Mouse (Mus musculus) kidney, postnatal 0 days (tissue): ENCODE data around the gene Jph2. TPM values are rescaled to one million over a fixed set of nuclear protein-coding genes. Genes with fewer than 3 reads are reported as not detected.

ENCODE experiments used
- ATAC-seq: fragments of 200-750 bp; cut with Nextera tagmentation; replicated peaks from 2 replicates; pipeline ENCODE4 v1.8.0; 2017; ENCODE audit warnings: low read depth, moderate number of reproducible peaks, moderate TSS enrichment, moderate library complexity; ENCODE audit not compliant: low FRiP score
- DNase-seq: peaks from one replicate; pipeline ENCODE4 v3.0.0-alpha.2; 2016; ENCODE audit warnings: low spot score
- H3K27ac ChIP-seq: fragments of 300-500 bp; sonication (generic); 2 replicates; pipeline ENCODE4 v1.5.1; 2014; ENCODE audit warnings: mild to moderate bottlenecking
- H3K27me3 ChIP-seq: fragments of 300-500 bp; sonication (generic); 2 replicates; pipeline ENCODE4 v1.6.1; 2014; ENCODE audit warnings: low read length, mixed read lengths; ENCODE audit not compliant: insufficient read depth
- H3K36me3 ChIP-seq: fragments of 300-500 bp; sonication (generic); 2 replicates; pipeline ENCODE4 v1.6.1; 2014; ENCODE audit warnings: low read length, mixed read lengths; ENCODE audit not compliant: insufficient read depth
- H3K4me1 ChIP-seq: fragments of 300-500 bp; sonication (generic); replicated peaks from 2 replicates; pipeline ENCODE4 v1.6.1; 2014; ENCODE audit warnings: antibody characterized with exemption, low read length, mixed read lengths; ENCODE audit not compliant: insufficient read depth
- H3K4me2 ChIP-seq: fragments of 300-500 bp; sonication (generic); 2 replicates; pipeline ENCODE4 v1.6.1; 2014; ENCODE audit warnings: mild to moderate bottlenecking, low read length, moderate library complexity, mixed read lengths
- H3K4me3 ChIP-seq: fragments of 300-500 bp; sonication (generic); replicated peaks from 2 replicates; pipeline ENCODE4 v1.5.1; 2014; ENCODE audit warnings: low read depth, low read length
- H3K9ac ChIP-seq: fragments of 300-500 bp; sonication (generic); 2 replicates; pipeline ENCODE4 v1.6.1; 2014; ENCODE audit warnings: low read depth, low read length
- H3K9me3 ChIP-seq: fragments of 300-500 bp; sonication (generic); replicated peaks from 2 replicates; pipeline ENCODE4 v1.6.1; 2016; ENCODE audit warnings: low read length, inconsistent platforms, mixed read lengths
- CTCF ChIP-seq: IDR thresholded peaks from 2 replicates; pipeline ENCODE4 v1.5.1; 2016; ENCODE audit warnings: antibody characterized with exemption, low read depth, mild to moderate bottlenecking, moderate library complexity
- WGBS: fragments of 180-500 bp; shearing (Covaris S2); extraction: QIAGEN DNeasy Blood & Tissue Kit; methylation state at CpG from one replicate; pipeline ENCODE4 v1.1.7; 2014; 5-methylcytosine and 5-hydroxymethylcytosine counted together
- polyA plus RNA-seq: library from polyadenylated mRNA; unstranded; fragments of >200 nt; fragmentation: Nextera tagmentation; extraction: Ambion mirVana; gene quantifications from 2 replicates; pipeline ENCODE4 v1.2.1, GENCODE M21; 2015

Jph2 gene
- polyA plus RNA-seq, 1 experiment from 2014 or later = 3.5 TPM

DNA sequence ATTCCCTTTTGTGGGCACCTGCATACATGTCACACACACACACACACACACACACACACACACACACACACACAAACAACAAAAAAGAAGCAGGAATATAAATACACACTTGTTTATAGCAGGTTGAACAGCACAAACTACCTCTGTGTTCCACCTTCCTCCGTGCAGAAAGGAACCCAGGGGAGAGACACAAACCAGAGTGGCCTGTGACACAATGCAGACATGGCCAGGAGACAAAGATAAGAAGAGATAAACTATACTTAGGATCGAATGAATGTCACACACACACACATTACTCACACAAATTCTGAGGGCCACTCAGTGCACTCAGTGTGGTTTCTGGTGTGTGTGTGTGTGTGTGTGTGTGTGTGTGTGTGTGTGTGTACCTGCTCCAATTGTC, 38.5 kb downstream of the Jph2 start:
- no peaks in the 10 kb centered on the region for H3K36me3 ChIP-seq
- H3K9me3 ChIP-seq = no peaks in the 10 kb centered on the region
- no peak for TF ChIP-seq CTCF
- H3K27me3 ChIP-seq = no peaks in the 10 kb centered on the region
- H3K4me3 ChIP-seq = no peak overlapping the region
- H3K9ac ChIP-seq = no peak overlapping the region
- H3K27ac ChIP-seq = no peak overlapping the region
- WGBS = 73% methylated on average over 2 of the region's 2 CpGs
- ATAC-seq = no peak
- DNase-seq = no peak
- H3K4me2 ChIP-seq = no peak overlapping the region
- H3K4me1 ChIP-seq = no peaks in the 10 kb centered on the region

DNA sequence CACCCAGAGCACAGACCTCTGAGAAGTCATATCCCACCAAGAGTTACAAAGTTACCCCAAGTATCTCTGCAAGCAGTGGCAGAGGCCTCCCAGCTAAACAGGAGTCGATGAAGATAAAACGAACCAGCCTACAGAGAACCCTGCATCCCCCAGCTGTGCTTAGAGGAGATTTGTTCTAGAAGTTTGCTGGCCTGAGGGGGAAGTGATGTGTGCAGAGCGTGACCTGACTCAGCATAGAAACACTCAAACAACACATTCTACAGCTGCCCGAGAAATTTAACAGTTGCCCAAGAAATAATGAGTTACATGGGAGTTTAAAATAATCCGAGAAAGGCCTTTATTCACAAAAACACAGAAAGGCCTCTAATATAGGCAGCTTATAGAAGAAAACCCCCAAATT, 39.1 kb downstream of the Jph2 start:
- Histone ChIP-seq H3K9me3 (no peaks in the 10 kb centered on the region), H3K4me2 (no peak overlapping the region), H3K4me3 (no peak overlapping the region), H3K27ac (no peak overlapping the region), H3K27me3 (no peaks in the 10 kb centered on the region), H3K36me3 (no peaks in the 10 kb centered on the region), H3K4me1 (no peaks in the 10 kb centered on the region), H3K9ac (no peak overlapping the region)
- ATAC-seq (no peak), DNase-seq (no peak)
- TF ChIP-seq CTCF = no peak
- 62% methylated on average over 5 of the region's 5 CpGs for WGBS

DNA sequence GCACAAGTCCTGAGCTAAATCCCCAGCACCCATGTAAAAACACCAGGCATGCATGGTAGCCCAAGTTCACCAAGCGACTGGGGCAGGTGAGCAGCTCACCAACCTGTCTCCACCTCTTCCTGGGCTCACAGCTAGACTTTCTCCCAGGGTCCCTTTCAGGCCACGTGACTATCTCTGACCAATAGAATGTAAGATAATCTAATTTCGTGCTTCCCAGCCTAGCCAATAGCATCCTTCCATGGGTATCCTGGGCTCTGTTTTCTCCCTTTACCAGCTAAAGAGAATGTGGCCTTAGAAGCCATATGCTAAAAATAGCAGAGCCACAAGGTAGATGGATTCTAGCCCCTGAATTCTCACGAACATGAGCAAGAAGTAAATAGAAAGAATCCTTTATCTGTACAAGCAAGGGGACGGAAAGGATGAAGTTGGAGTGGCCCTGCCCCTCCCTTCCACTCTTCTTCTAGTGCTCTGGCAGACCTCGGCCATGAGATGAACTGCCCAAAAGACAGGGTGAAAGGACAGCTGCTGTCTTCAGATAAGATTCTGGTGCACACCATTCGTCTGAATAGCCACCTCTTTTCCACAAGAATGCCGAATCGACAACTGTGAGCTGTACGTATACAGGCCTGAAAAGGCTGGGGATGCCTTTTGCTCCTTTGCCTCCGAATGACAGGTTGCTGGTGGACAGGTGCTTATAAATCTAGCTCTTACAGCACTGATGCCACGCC, 41.5 kb downstream of the Jph2 start:
- ATAC-seq = no peak
- no peaks in the 10 kb centered on the region for H3K4me1 ChIP-seq
- no peak for DNase-seq
- H3K4me2 ChIP-seq = no peak overlapping the region
- H3K27me3 ChIP-seq = no peaks in the 10 kb centered on the region
- 82% methylated on average over 12 of the region's 12 CpGs for WGBS
- H3K9ac ChIP-seq = no peak overlapping the region
- no peak for TF ChIP-seq CTCF
- no peak overlapping the region for H3K4me3 ChIP-seq
- H3K9me3 ChIP-seq = no peaks in the 10 kb centered on the region
- no peaks in the 10 kb centered on the region for H3K36me3 ChIP-seq
- no peak overlapping the region for H3K27ac ChIP-seq

DNA sequence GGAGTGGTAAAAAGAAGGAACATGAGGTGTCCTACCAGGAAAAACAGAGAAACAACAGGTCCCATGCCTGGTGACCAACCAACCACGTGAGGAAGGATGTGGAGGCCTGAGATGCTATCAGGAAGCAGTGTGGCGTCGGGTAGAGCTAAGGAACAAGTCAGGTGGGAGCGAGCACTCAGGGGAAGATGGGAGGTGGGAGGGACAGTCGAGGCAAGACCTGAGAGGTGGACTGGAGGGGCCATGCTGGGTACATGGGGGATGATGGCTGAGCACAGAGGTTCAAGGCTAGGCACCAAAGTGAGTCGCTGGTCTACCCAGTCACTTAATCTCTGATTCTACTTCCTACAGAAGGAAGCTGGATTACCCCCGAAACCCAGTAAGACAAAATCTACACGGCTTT, 42.1 kb downstream of the Jph2 start:
- no peak overlapping the region for H3K4me3 ChIP-seq
- WGBS = 70% methylated on average over 8 of the region's 8 CpGs
- no peak overlapping the region for H3K27ac ChIP-seq
- no peaks in the 10 kb centered on the region for H3K4me1 ChIP-seq
- H3K27me3 ChIP-seq = no peaks in the 10 kb centered on the region
- H3K9me3 ChIP-seq = no peaks in the 10 kb centered on the region
- DNase-seq (no peak), ATAC-seq (no peak)
- TF ChIP-seq CTCF = no peak
- no peak overlapping the region for H3K4me2 ChIP-seq
- no peak overlapping the region for H3K9ac ChIP-seq
- H3K36me3 ChIP-seq = no peaks in the 10 kb centered on the region

DNA sequence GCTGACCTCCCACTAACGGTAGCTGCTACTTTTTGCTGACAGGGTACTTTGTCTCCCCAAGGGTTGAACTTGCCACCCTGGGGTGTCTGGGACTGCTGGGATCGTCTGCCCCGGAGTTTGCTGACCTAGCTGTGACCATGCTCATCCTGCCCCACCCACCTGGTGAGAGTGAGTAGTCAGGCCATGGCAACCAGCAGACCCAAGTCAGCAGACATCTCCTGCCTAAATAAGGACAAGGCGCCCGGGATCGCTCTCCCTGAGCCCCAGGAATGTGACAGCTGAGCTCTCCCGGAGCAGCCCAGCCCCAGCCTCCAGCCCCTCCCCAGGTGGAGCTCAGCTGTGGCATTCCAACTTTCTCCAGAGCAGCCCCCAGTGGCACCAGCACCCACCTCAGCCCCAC, 44.1 kb downstream of the Jph2 start:
- no peak overlapping the region for H3K27ac ChIP-seq

DNA sequence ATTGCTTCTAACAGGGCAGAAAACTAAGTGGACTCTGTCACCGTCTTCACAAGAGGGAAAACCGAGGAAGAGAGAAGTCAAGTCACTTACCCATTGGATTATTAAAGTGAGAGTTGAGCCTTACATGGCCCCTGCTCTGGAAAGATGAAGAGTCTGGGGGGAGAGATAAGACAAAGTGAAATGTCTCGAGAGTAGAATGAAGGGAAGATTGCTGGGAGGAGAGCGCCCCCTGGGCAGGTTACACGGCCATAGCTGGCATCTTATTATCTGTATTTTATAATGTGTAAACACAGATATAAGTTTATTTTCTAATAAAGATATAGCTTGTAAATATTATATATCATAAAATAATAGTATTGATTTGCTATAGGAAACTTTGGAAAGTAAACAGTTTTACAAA, 47.4 kb downstream of the Jph2 start:
- Histone ChIP-seq H3K9ac (no peak overlapping the region), H3K27me3 (no peaks in the 10 kb centered on the region), H3K4me2 (no peak overlapping the region), H3K27ac (no peak overlapping the region), H3K4me1 (no peaks in the 10 kb centered on the region), H3K4me3 (no peak overlapping the region), H3K36me3 (no peaks in the 10 kb centered on the region), H3K9me3 (no peaks in the 10 kb centered on the region)
- WGBS = 51% methylated on average over 5 of the region's 5 CpGs
- peak; percentile 33; the same call in 1 of the 2 replicates for TF ChIP-seq CTCF
- no peak for ATAC-seq
- no peak for DNase-seq

More for the DNA sequence above, 44.1 kb downstream of the Jph2 start:
- DNase-seq (no peak), ATAC-seq (no peak)
- Histone ChIP-seq H3K4me3 (no peak overlapping the region), H3K36me3 (no peaks in the 10 kb centered on the region), H3K27me3 (no peaks in the 10 kb centered on the region), H3K9ac (no peak overlapping the region), H3K9me3 (no peaks in the 10 kb centered on the region), H3K4me2 (no peak overlapping the region), H3K4me1 (no peaks in the 10 kb centered on the region)
- WGBS = 14% methylated on average over 7 of the region's 7 CpGs
- TF ChIP-seq CTCF = no peak

DNA sequence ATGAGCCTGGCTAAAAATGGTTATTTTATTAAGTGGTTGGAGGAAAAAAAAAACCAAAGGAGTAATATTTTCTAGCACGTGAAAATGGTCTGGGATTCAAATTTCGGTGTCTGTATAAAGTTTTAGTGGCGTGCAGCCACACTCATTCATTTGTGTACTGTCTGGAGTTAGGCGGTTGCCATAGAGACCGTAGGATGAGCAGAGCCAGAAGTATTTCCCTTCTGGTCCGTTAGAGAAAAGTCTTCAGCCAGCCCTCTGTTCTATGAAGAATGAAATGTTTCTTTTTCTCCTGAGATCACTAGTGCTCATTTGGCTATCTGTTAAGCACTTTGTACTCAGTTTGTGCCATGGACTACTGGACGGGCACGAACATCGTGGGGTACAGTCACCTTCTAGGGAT, 48.4 kb downstream of the Jph2 start:
- no peak for TF ChIP-seq CTCF
- peak; percentile 48 for DNase-seq
- no peaks in the 10 kb centered on the region for H3K36me3 ChIP-seq
- H3K4me3 ChIP-seq = no peak overlapping the region
- 63% methylated on average over 9 of the region's 9 CpGs for WGBS
- H3K9me3 ChIP-seq = no peaks in the 10 kb centered on the region
- H3K9ac ChIP-seq = no peak overlapping the region
- H3K27me3 ChIP-seq = no peaks in the 10 kb centered on the region
- no peak for ATAC-seq
- no peak overlapping the region for H3K4me2 ChIP-seq
- H3K4me1 ChIP-seq = no peaks in the 10 kb centered on the region
- H3K27ac ChIP-seq = no peak overlapping the region
